13 mouse cellular contexts compared by ENCODE assay signal in the genomic region with DNA sequence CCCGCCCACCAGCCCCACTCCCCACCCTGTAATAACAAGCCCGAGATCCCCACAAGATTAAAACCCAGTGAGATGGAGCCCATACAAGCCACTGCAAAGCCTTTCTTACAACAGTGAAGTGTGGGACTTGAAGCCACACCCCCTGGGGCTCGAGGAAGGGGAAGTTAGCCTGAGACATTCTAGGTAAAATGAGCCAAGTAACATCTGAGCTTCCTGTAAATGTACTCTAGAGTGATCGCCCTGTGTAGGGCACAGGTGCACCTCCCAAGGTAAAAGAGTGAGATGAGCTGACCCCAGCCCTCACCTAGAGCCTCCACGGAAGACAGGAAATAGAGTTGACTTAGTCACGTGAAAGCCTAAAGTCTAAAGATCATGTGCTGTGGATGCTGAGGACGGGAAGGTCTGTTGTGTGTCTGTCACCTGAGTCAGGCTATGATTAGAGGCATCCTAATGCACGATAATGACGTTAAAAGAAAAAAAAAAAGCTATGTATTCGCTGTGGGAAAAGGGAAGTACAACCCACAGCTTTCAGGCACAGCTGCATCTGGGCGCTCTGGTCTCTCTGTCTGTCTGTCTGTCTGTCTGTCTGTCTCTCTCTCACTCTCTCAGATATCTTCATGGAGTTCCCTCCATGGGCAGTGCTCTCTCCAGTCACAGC. TPM values are rescaled to one million over a fixed set of nuclear protein-coding genes. Genes with fewer than 3 reads are reported as not detected.
DNase-seq lines count a peak whose midpoint lies in the region; ATAC-seq and TF ChIP-seq lines count a peak whose summit lies in the region.
"Had no signal": no experiment of that assay in that cellular context is flagged by ENCODE, and none has a peak within 500 bp of the region (broad histone marks: within the 10 kb centered on the region; RNA-seq: fewer than 3 reads in every experiment).

No protein-coding gene starts in this region.

- 5% methylated on average over 11 of the region's 11 CpGs for WGBS in bone marrow, adult 2 months
- WGBS in liver, embryonic 16.5 days (ENCODE audit: insufficient replicate concordance) = 18% methylated on average over 11 of the region's 11 CpGs

- H3K4me3 ChIP-seq in layer of hippocampus, adult 2 months = no peak overlapping the region
- H3K4me3 ChIP-seq in bone marrow, adult 2 months (replicated peaks; ENCODE audit: control insufficient read depth, low read depth, low read length) = no peak overlapping the region
- no peak overlapping the region for H3K4me3 ChIP-seq in liver, embryonic 16.5 days (ENCODE audit: low read depth, low read length)
- H3K4me3 ChIP-seq: hindbrain, embryonic 12.5 days; midbrain, embryonic 10.5 days had no signal

- no peak for TF ChIP-seq CTCF in layer of hippocampus, adult 2 months (conservative IDR thresholded peaks at IDR 0.05)
- TF ChIP-seq CTCF in bone marrow, adult 2 months (IDR thresholded peaks at IDR 0.05; ENCODE audit: control insufficient read depth, insufficient read depth, low read length) = no peak

- H3K9me3 ChIP-seq in liver, embryonic 16.5 days (replicated peaks; ENCODE audit: control insufficient read depth, low read length) = no peaks in the 10 kb centered on the region
- H3K9me3 ChIP-seq: hindbrain, embryonic 12.5 days; midbrain, embryonic 10.5 days had no signal

- H3K4me1 ChIP-seq in bone marrow, adult 2 months (ENCODE audit: control insufficient read depth, insufficient read depth, low read length) = peaks cover 34% of the 10 kb centered on the region
- peaks cover 68% of the 10 kb centered on the region for H3K4me1 ChIP-seq in liver, embryonic 16.5 days (ENCODE audit: control insufficient read depth, low read depth, low read length)

- ATAC-seq in liver, embryonic 16.5 days (ENCODE audit: low read depth) = no peak

- no peak for DNase-seq in layer of hippocampus, adult 2 months (ENCODE audit: low spot score in 2 of 2)
- DNase-seq in layer of hippocampus, postnatal 10 days (ENCODE audit: low spot score in 2 of 2) = no peak
- DNase-seq in thymus, postnatal 36 days = peak; percentile 43 to 60
- no peak for DNase-seq in Muller cell, postnatal 12 days (ENCODE audit: inconsistent ontology term)
- DNase-seq in ovary, postnatal 14 days (ENCODE audit: low spot score) = no peak
- DNase-seq in cerebellum, adult 11 months = no peak
- DNase-seq: cerebellum, adult 11-12 months; layer of hippocampus, postnatal 36 days; retina, postnatal 1 day had no signal

- H3K27me3 ChIP-seq in liver, embryonic 16.5 days (ENCODE audit: control insufficient read depth, insufficient read depth, low read depth, low read length) = no peaks in the 10 kb centered on the region
- H3K27me3 ChIP-seq: hindbrain, embryonic 12.5 days had no signal

- TF ChIP-seq POLR2A in bone marrow, adult 2 months (IDR thresholded peaks at IDR 0.05; ENCODE audit: borderline replicate concordance, control insufficient read depth, low read depth, low read length) = no peak

- H3K27ac ChIP-seq in layer of hippocampus, adult 2 months = peak overlapping the region; percentile 74; the same call in 1 of the 2 replicates
- H3K27ac ChIP-seq in bone marrow, adult 2 months (ENCODE audit: control insufficient read depth, insufficient read depth, low read depth, low read length, poor library complexity) = peak overlapping the region; percentile 62
- peak overlapping the region; percentile 54 for H3K27ac ChIP-seq in liver, embryonic 16.5 days (ENCODE audit: low read length)
- H3K27ac ChIP-seq: hindbrain, embryonic 12.5 days; midbrain, embryonic 10.5 days had no signal

- no peaks in the 10 kb centered on the region for H3K36me3 ChIP-seq in liver, embryonic 16.5 days (ENCODE audit: control insufficient read depth, insufficient read depth)
- H3K36me3 ChIP-seq: hindbrain, embryonic 12.5 days had no signal

- H3K4me2 ChIP-seq in liver, embryonic 16.5 days (ENCODE audit: low read depth, low read length) = peak overlapping the region; percentile 22
- H3K4me2 ChIP-seq: hindbrain, embryonic 12.5 days had no signal

- H3K9ac ChIP-seq in liver, embryonic 16.5 days (ENCODE audit: low read depth, low read length) = no peak overlapping the region
- H3K9ac ChIP-seq: hindbrain, embryonic 12.5 days had no signal

RNA-seq across cellular contexts. Expression of gene Tpst2, which starts 10.6 kb away (rescaled TPM):
- total RNA-seq in layer of hippocampus, adult 2 months (2021) = 10 to 100 TPM; 45.3 to 45.4 TPM
- total RNA-seq in layer of hippocampus, postnatal 10 days (2021) = 10 to 100 TPM; 34.0 to 38.9 TPM
- 27.4 and 43.3 TPM in 2 replicates for polyA plus RNA-seq in bone marrow, adult 2 months (2011; ENCODE audit: insufficient read depth, insufficient read length, low replicate concordance, missing spikeins)
- polyA plus RNA-seq in liver, embryonic 16.5 days (2015; fragmentation: Nextera tagmentation; extraction: Ambion mirVana) = 38.5 and 38.8 TPM in 2 replicates

RNA-seq across cellular contexts. Expression of gene Crybb1, which starts 31.5 kb away (rescaled TPM):
- 1 to 10 TPM; 6.4 to 7.8 TPM for total RNA-seq in layer of hippocampus, adult 2 months (2021)
- total RNA-seq in layer of hippocampus, postnatal 10 days (2021) = 10 to 100 TPM; 11.3 to 12.4 TPM
- polyA plus RNA-seq in bone marrow, adult 2 months (2011; ENCODE audit: insufficient read depth, insufficient read length, low replicate concordance, missing spikeins) = not detected in 2 replicates
- polyA plus RNA-seq in liver, embryonic 16.5 days (2015; fragmentation: Nextera tagmentation; extraction: Ambion mirVana) = 0.28 and 0.32 TPM in 2 replicates

RNA-seq across cellular contexts. Expression of gene Cryba4, which starts 34.8 kb away (rescaled TPM):
- total RNA-seq in layer of hippocampus, adult 2 months (2021) = 1 to 10 TPM; 1.0 to 1.5 TPM
- total RNA-seq in layer of hippocampus, postnatal 10 days (2021) = 1 to 10 TPM in 1 of 2 experiments, under 1 TPM in 1; 0.94 to 2.4 TPM
- 3.4 TPM in 1 of 2 replicates, not detected in the other for polyA plus RNA-seq in bone marrow, adult 2 months (2011; ENCODE audit: insufficient read depth, insufficient read length, low replicate concordance, missing spikeins)
- 0.49 and 0.67 TPM in 2 replicates for polyA plus RNA-seq in liver, embryonic 16.5 days (2015; fragmentation: Nextera tagmentation; extraction: Ambion mirVana)

RNA-seq across cellular contexts. Expression of gene Tfip11, which starts 39.0 kb away (rescaled TPM):
- total RNA-seq in layer of hippocampus, adult 2 months (2021) = 10 to 100 TPM; 40.6 to 40.8 TPM
- 10 to 100 TPM; 30.9 to 33.4 TPM for total RNA-seq in layer of hippocampus, postnatal 10 days (2021)
- 10.2 and 20.3 TPM in 2 replicates for polyA plus RNA-seq in bone marrow, adult 2 months (2011; ENCODE audit: insufficient read depth, insufficient read length, low replicate concordance, missing spikeins)
- polyA plus RNA-seq in liver, embryonic 16.5 days (2015; fragmentation: Nextera tagmentation; extraction: Ambion mirVana) = 11.8 and 12.6 TPM in 2 replicates

RNA-seq across cellular contexts. Expression of gene Srrd, which starts 55.7 kb away (rescaled TPM):
- total RNA-seq in layer of hippocampus, adult 2 months (2021) = 10 to 100 TPM; 21.4 to 30.4 TPM
- total RNA-seq in layer of hippocampus, postnatal 10 days (2021) = 10 to 100 TPM; 26.8 to 27.4 TPM
- polyA plus RNA-seq in bone marrow, adult 2 months (2011; ENCODE audit: insufficient read depth, insufficient read length, low replicate concordance, missing spikeins) = 8.0 and 14.1 TPM in 2 replicates
- polyA plus RNA-seq in liver, embryonic 16.5 days (2015; fragmentation: Nextera tagmentation; extraction: Ambion mirVana) = 12.6 and 12.9 TPM in 2 replicates

Comparison
In these comparisons a context has a peak if more than half of its experiments do, and no peak if none do; other contexts are left out.
1. DNase-seq: peak in thymus, postnatal 36 days (2 of 2); none in layer of hippocampus, adult 2 months (0 of 2), layer of hippocampus, postnatal 10 days (0 of 2), Muller cell, postnatal 12 days (single experiment), ovary, postnatal 14 days (single experiment) and cerebellum, adult 11 months (single experiment).
2. Peak in every context shown above with its lines, with median percentiles within 50 percentile points of each other: H3K27ac ChIP-seq.